Mouse (Mus musculus) forebrain, embryonic 16.5 days (tissue): ENCODE measurements at regions not wholly inside any gene's neighbourhood (a gene's known extent, or its start where the extent isn't known, plus 50 kb on each side); places are given as distances from the start of the nearest gene placed in this dataset.

Source experiments
- ATAC-seq: fragments of 200-750 bp; cut with Nextera tagmentation; 2 replicates; pipeline ENCODE4 v1.8.0; 2017; ENCODE audit warnings: mild to moderate bottlenecking, moderate library complexity
- H3K27ac ChIP-seq: fragments of 300-500 bp; sonication (generic); 2 replicates; pipeline ENCODE4 v1.5.1; 2014; ENCODE audit warnings: low read length, control low read depth
- H3K27me3 ChIP-seq: fragments of 300-500 bp; sonication (generic); replicated peaks from 2 replicates; pipeline ENCODE4 v1.6.1; 2014; ENCODE audit warnings: low read length; ENCODE audit not compliant: control insufficient read depth, insufficient read depth
- H3K36me3 ChIP-seq: fragments of 300-500 bp; sonication (generic); 2 replicates; pipeline ENCODE4 v1.6.1; 2014; ENCODE audit not compliant: control insufficient read depth, insufficient read depth
- H3K4me1 ChIP-seq: fragments of 300-500 bp; sonication (generic); replicated peaks from 2 replicates; pipeline ENCODE4 v1.6.1; 2014; ENCODE audit warnings: low read length; ENCODE audit not compliant: control insufficient read depth, insufficient read depth
- H3K4me2 ChIP-seq: fragments of 300-500 bp; sonication (generic); 2 replicates; pipeline ENCODE4 v1.6.1; 2014; ENCODE audit warnings: mild to moderate bottlenecking, low read length, control low read depth
- H3K4me3 ChIP-seq: fragments of 300-500 bp; sonication (generic); replicated peaks from 2 replicates; pipeline ENCODE4 v1.5.1; 2014; ENCODE audit warnings: mild to moderate bottlenecking, low read length, control low read depth
- H3K9ac ChIP-seq: fragments of 300-500 bp; sonication (generic); replicated peaks from 2 replicates; pipeline ENCODE4 v1.6.1; 2014; ENCODE audit warnings: low read depth, low read length, control low read depth
- H3K9me3 ChIP-seq: fragments of 300-500 bp; sonication (generic); 2 replicates; pipeline ENCODE4 v1.6.1; 2016; ENCODE audit warnings: low read length; ENCODE audit not compliant: control insufficient read depth
- WGBS: fragments of 180-500 bp; shearing (Covaris S2); extraction: QIAGEN DNeasy Blood & Tissue Kit; methylation state at CpG from one replicate; pipeline ENCODE4 v1.1.7; 2014; 5-methylcytosine and 5-hydroxymethylcytosine counted together

DNA sequence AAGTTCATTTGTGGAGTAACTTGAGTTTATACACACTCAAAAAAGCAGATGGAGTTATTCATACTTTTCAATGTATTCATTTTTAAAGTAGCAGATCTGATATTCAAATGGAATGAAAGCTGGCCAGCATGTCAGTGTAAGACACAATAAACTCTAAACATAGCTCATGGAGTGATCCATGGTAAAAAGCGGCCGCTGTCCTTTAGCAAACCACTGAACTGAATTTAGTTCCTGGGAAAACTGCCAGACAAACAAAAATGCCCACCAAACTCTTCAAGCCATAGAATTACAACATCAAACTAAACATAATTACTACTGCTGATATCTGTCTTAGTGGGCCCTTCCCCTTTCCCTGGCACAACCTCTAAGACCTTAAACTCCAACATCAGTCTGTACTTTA lies 425.0 kb downstream of the Pcdh10 start:
- Histone ChIP-seq H3K4me3 (no peak overlapping the region), H3K4me2 (no peak overlapping the region), H3K4me1 (no peaks in the 10 kb centered on the region), H3K27me3 (no peaks in the 10 kb centered on the region), H3K27ac (no peak overlapping the region), H3K36me3 (no peaks in the 10 kb centered on the region), H3K9ac (no peak overlapping the region), H3K9me3 (no peaks in the 10 kb centered on the region)
- 38% methylated on average over 2 of the region's 2 CpGs for WGBS
- ATAC-seq = peak; percentile 59
